Mouse (Mus musculus) 3134 (cell line): ENCODE data around the gene Fbxl17.

Source experiments
- DNase-seq: peaks from one replicate; pipeline ENCODE4 v3.0.0-alpha.2; 2011; ENCODE audit warnings: low spot score; ENCODE audit not compliant: insufficient read length; ENCODE audit errors: extremely low read depth

Gene Fbxl17

GRCm38 (mm10) chr17:63342440-63342839 lies 157.4 kb downstream of the Fbxl17 start:
- DNase-seq, result no peak

- no peak for DNase-seq
Observed at GRCm38 (mm10) chr17:63341203-63341602, 158.6 kb downstream of the Fbxl17 start.

GRCm38 (mm10) chr17:63328888-63329287 lies 170.9 kb downstream of the Fbxl17 start:
- no peak for DNase-seq

GRCm38 (mm10) chr17:63326227-63326626 lies 173.6 kb downstream of the Fbxl17 start:
- no peak for DNase-seq

GRCm38 (mm10) chr17:63324672-63325071 lies 175.1 kb downstream of the Fbxl17 start:
- DNase-seq, result no peak

GRCm38 (mm10) chr17:63324039-63324438 lies 175.8 kb downstream of the Fbxl17 start:
- DNase-seq, result no peak

- no peak for DNase-seq
Observed at GRCm38 (mm10) chr17:63322846-63323245, 177.0 kb downstream of the Fbxl17 start.

GRCm38 (mm10) chr17:63321290-63321689 lies 178.5 kb downstream of the Fbxl17 start:
- no peak for DNase-seq

- no peak for DNase-seq
Observed at GRCm38 (mm10) chr17:63317518-63317917, 182.3 kb downstream of the Fbxl17 start.

GRCm38 (mm10) chr17:63315646-63316480 lies 184.0 kb downstream of the Fbxl17 start:
- DNase-seq, result no peak

GRCm38 (mm10) chr17:63312804-63313203 lies 187.0 kb downstream of the Fbxl17 start:
- DNase-seq, result no peak

GRCm38 (mm10) chr17:63312330-63312729 lies 187.5 kb downstream of the Fbxl17 start:
- DNase-seq, result no peak

GRCm38 (mm10) chr17:63311613-63312012 lies 188.2 kb downstream of the Fbxl17 start:
- DNase-seq, result no peak

GRCm38 (mm10) chr17:63310021-63310420 lies 189.8 kb downstream of the Fbxl17 start:
- DNase-seq, result no peak

GRCm38 (mm10) chr17:63303862-63304261 lies 196.0 kb downstream of the Fbxl17 start:
- no peak for DNase-seq

- DNase-seq, result no peak
Observed at GRCm38 (mm10) chr17:63301822-63302393, 197.9 kb downstream of the Fbxl17 start.

GRCm38 (mm10) chr17:63295471-63295870 lies 204.3 kb downstream of the Fbxl17 start:
- no peak for DNase-seq

- no peak for DNase-seq
Observed at GRCm38 (mm10) chr17:63294961-63295360, 204.9 kb downstream of the Fbxl17 start.

- DNase-seq, result no peak
Observed at GRCm38 (mm10) chr17:63293979-63294378, 205.8 kb downstream of the Fbxl17 start.

- DNase-seq, result no peak
Observed at GRCm38 (mm10) chr17:63289317-63289913, 210.4 kb downstream of the Fbxl17 start.

GRCm38 (mm10) chr17:63288850-63289249 lies 211.0 kb downstream of the Fbxl17 start:
- DNase-seq, result no peak

GRCm38 (mm10) chr17:63287413-63287812 lies 212.4 kb downstream of the Fbxl17 start:
- DNase-seq, result no peak
